Mouse (Mus musculus): ENCODE measurements at regions not wholly inside any gene's neighbourhood (a gene's known extent, or its start where the extent isn't known, plus 50 kb on each side); places are given as distances from the start of the nearest gene placed in this dataset.
A peak's percentile ranks its signal among the peaks of the same experiment; 100 is the strongest.

- peak; percentile 58 for DNase-seq (ENCODE audit: extremely low read depth, low read depth, low spot score)
Observed at GRCm38 (mm10) chr7:78123386-78123785, 614.4 kb downstream of the Ntrk3 start.

- DNase-seq (ENCODE audit: extremely low read depth, low read depth, low spot score) = no peak
Observed at GRCm38 (mm10) chr7:78121151-78121486, 616.7 kb downstream of the Ntrk3 start.

- DNase-seq (ENCODE audit: extremely low read depth, low read depth, low spot score) = no peak
Observed at GRCm38 (mm10) chr7:78120462-78121150, 617.2 kb downstream of the Ntrk3 start.

- no peak for DNase-seq (ENCODE audit: extremely low read depth, low read depth, low spot score)
Observed at GRCm38 (mm10) chr7:78119809-78120208, 618.0 kb downstream of the Ntrk3 start.

DNA sequence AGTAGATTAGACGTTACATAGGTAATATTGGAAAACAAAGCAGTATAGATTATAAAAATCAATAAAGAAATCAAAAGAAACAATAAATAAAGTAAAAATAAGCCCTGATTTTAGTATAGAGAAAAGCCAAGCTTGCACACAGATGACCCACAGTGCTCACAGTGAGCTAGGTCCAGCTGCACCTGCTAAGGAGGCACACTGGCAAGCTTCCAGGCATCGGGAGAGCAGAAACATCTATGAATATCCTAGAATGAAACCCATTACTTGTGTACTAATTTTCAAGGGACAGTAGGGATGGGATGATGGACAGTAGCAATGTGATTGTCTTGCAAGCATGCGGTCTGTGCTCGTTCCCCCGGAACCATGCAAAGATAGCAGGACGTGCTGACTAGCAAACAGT, 626.5 kb downstream of the Ntrk3 start:
- no peak for DNase-seq (ENCODE audit: extremely low read depth, low read depth, low spot score)

DNA sequence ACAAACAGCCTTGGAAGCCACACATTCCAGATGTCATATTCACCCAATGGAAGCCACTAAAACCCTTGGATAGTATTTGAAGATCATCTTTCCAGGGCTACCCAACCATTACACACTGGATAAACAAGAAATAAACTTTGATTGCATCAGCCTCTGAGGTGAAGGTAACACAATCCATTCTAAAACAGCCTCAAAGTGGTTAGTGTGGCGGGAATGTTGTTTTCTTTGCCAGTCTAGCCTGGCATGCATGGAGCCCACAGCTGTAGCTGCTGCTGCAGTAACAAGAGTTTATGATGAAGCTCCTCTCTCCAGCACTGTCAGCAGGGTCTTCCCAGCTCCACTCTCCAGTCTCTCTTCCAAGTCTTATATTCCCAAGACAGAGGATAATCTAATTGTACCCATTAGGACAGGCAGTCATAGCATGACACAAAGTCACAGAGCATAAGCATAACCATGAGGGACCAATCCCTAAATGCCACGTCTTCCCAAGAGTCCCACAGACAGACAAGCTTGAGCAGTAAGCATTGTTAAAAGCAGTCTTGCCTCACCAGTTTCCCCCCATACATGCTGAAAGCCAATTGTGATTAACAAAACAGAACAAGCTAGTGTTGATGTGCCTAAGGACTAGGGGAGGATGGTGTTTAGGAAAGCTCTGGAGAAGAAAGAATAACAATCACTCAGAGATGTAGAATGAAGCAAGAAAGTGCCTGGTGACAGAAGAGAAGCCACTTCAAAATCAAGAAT, 634.1 kb downstream of the Ntrk3 start:
- DNase-seq (ENCODE audit: extremely low read depth, low read depth, low spot score) = no peak

DNA sequence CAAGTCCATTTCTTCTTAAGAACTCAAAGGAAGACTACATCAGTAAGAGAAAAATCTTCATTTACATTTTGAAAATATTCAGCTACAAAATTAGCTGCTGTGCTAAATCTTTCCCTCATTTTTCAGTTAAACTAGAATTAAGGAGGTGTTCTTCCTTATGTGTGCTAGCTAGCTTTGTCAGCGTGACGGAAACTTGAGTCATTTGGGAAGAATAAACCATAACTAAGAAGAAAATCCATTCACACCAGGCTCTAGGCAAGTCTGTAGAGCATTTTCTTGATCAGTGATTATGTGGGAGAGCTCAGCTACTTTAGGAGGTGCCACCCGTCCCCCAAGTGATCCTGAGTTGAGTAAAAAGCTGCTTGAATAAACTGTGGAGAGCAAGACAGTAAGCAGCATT, 635.4 kb downstream of the Ntrk3 start:
- DNase-seq (ENCODE audit: extremely low read depth, low read depth, low spot score) = no peak

- DNase-seq (ENCODE audit: extremely low read depth, low read depth, low spot score) = peak; percentile 37
Observed at GRCm38 (mm10) chr7:78086566-78087008, 651.2 kb downstream of the Ntrk3 start.

- no peak for DNase-seq (ENCODE audit: extremely low read depth, low read depth, low spot score)
Observed at GRCm38 (mm10) chr7:78085783-78086565, 651.8 kb downstream of the Ntrk3 start.

- no peak for DNase-seq (ENCODE audit: extremely low read depth, low read depth, low spot score)
Observed at GRCm38 (mm10) chr7:78079708-78080107, 658.1 kb downstream of the Ntrk3 start.

- no peak for DNase-seq (ENCODE audit: extremely low read depth, low read depth, low spot score)
Observed at GRCm38 (mm10) chr7:78071131-78071530, 666.7 kb downstream of the Ntrk3 start.

GRCm38 (mm10) chr7:78061631-78062030, 676.2 kb downstream of the Ntrk3 start:
- DNase-seq (ENCODE audit: extremely low read depth, low read depth, low spot score) = no peak

GRCm38 (mm10) chr7:78049606-78050005, 688.2 kb downstream of the Ntrk3 start:
- no peak for DNase-seq (ENCODE audit: extremely low read depth, low read depth, low spot score)

DNA sequence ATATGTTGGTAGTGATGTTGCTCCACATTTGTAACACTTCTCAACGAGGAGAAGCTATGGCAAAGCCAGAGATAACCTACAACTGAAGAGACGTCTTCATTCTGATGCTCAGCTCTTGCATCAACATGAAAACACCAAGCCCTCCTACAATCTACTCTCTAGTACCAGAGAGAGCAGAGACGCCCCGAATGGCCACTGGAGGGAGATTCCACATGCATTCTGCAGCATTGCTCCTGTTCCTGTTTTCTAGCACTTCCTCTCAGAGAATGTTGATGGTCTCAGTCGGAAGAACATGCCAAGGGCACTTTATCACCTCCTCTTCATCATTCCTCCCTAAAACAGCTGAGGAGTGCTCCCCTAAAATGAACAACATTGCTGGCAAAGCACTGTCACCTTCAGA, 692.4 kb downstream of the Ntrk3 start:
- DNase-seq (ENCODE audit: extremely low read depth, low read depth, low spot score) = no peak

- DNase-seq (ENCODE audit: extremely low read depth, low read depth, low spot score) = no peak
Observed at GRCm38 (mm10) chr7:78031032-78031431, 706.8 kb downstream of the Ntrk3 start.

GRCm38 (mm10) chr7:78026992-78027615, 710.7 kb downstream of the Ntrk3 start:
- no peak for DNase-seq (ENCODE audit: extremely low read depth, low read depth, low spot score)

- DNase-seq (ENCODE audit: extremely low read depth, low read depth, low spot score) = peak; percentile 80
Observed at GRCm38 (mm10) chr7:78023591-78023990, 714.2 kb downstream of the Ntrk3 start.

DNA sequence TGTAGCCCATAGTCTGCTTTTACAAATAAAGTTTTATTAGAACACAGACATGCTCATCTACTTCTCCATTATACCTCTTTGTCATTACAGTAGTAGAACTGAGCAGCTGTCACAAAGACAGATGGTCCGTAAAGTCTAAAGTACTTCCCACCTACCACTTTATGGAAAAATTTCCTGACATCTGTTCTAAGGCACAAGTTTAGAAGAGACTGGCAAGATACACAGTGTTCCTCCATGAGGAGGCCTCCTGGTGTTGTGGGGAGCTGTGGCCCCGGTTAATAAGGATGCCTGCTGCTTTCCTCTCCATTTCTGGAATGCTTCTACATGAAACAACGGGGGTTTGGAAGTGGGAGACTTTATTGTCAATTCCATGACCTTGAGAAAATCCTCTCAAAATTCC, 714.7 kb downstream of the Ntrk3 start:
- no peak for DNase-seq (ENCODE audit: extremely low read depth, low read depth, low spot score)

DNA sequence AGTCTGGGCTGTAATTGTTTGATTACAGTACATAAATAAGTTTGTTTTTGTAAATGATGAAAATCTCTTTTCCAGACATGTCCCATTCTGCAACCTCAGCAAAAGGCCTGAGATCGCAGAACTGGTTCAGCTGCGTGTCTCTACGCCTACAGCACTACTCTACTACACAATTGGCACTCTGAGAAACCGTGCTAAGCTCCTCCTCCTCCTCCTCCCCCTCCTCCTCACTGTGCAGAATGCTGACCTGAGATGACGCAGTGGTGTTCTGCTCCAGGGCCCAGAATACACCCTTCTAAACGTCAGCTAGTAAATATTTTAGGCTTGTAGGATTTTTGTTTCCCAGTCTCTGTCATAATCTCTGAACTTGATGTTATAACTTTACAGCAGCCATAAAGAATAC, 724.2 kb downstream of the Ntrk3 start:
- peak; percentile 50 for DNase-seq (ENCODE audit: extremely low read depth, low read depth, low spot score)

DNA sequence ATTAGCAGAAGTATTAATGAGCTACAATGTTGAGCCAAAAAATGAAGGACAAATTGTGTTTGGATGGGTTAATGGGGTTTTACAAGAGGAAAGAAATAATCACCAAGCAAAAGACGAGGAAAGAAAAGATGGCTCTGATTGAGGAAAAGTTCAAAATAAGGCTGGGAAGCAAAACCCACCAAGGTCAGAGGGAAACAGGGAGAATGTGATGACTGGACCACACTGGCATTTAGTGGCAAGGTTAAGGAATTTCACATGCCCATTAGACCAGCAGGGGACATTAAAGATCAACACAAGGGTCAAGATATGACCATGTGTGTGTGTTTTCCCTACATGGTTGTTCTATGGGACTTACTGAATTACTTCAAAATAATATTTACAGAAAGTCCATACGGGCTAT, 734.7 kb downstream of the Ntrk3 start:
- DNase-seq (ENCODE audit: extremely low read depth, low read depth, low spot score) = no peak

DNA sequence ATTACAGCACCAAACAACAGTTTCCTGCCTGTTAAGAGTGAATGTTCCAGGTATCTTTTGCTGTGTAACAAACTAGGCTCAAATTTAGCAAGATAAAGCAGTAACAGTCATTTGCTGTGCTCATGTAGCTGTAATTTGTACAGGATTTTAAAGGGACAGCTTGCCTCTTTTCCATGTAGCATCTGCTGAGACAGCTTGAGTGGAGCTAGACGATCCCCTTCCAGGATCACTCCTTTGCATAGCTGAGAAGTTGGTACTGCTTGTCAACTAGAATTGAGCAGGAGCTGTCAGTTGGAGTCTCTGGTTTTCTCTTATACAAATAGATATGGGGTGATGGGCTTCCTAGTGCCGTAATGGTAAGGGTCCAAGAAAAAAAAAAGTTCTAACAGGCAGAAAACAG, 744.0 kb downstream of the Ntrk3 start:
- DNase-seq (ENCODE audit: extremely low read depth, low read depth, low spot score) = no peak
